Comparison of ENCODE assay signal across 13 mouse cellular contexts in genomic region chr1:85757531-85758230, GRCm38 (mm10). TPM values are rescaled to one million over a fixed set of nuclear protein-coding genes. Genes with fewer than 3 reads are reported as not detected.
DNase-seq lines count a peak whose midpoint lies in the region; ATAC-seq lines count a peak whose summit lies in the region.
"Had no signal": no experiment of that assay in that cellular context is flagged by ENCODE, and none has a peak within 500 bp of the region (broad histone marks: within the 10 kb centered on the region; RNA-seq: fewer than 3 reads in every experiment).

No protein-coding gene starts in this region.

- H3K4me2 ChIP-seq in forebrain, embryonic 12.5 days = no peak overlapping the region
- H3K4me2 ChIP-seq in heart, embryonic 14.5 days (ENCODE audit: low read length) = peak overlapping the region; percentile 55
- H3K4me2 ChIP-seq: midbrain, embryonic 11.5 days had no signal

- no peaks in the 10 kb centered on the region for H3K36me3 ChIP-seq in forebrain, embryonic 10.5 days (replicated peaks)
- H3K36me3 ChIP-seq in forebrain, embryonic 12.5 days (replicated peaks) = no peaks in the 10 kb centered on the region
- H3K36me3 ChIP-seq in heart, embryonic 14.5 days (ENCODE audit: control insufficient read depth, insufficient read depth, low read length) = no peaks in the 10 kb centered on the region
- H3K36me3 ChIP-seq: G1E had no signal

- no peak overlapping the region for H3K9ac ChIP-seq in forebrain, embryonic 12.5 days
- H3K9ac ChIP-seq in heart, embryonic 14.5 days (ENCODE audit: low read length) = no peak overlapping the region
- H3K9ac ChIP-seq: forebrain, embryonic 13.5 days had no signal

- no peak for ATAC-seq in forebrain, embryonic 12.5 days (ENCODE audit: low FRiP score)
- ATAC-seq in heart, embryonic 14.5 days (ENCODE audit: insufficient number of reproducible peaks, insufficient read depth, low FRiP score, low read depth) = no peak
- ATAC-seq in erythroblast, adult 5-6 weeks (replicated peaks; ENCODE audit: low FRiP score, poor library complexity, severe bottlenecking) = no peak
- ATAC-seq: forebrain, embryonic 13.5 days had no signal

- H3K4me3 ChIP-seq in forebrain, embryonic 10.5 days = no peak overlapping the region
- H3K4me3 ChIP-seq in forebrain, embryonic 12.5 days (replicated peaks) = no peak overlapping the region
- H3K4me3 ChIP-seq in heart, embryonic 14.5 days (ENCODE audit: control insufficient read depth in 1 of 2, insufficient read depth in 1 of 2, low read depth in 1 of 2, low read length in 2 of 2) = no peak overlapping the region
- H3K4me3 ChIP-seq: forebrain, embryonic 13.5 days had no signal

- H3K27me3 ChIP-seq in forebrain, embryonic 10.5 days (ENCODE audit: poor library complexity, severe bottlenecking) = no peaks in the 10 kb centered on the region
- H3K27me3 ChIP-seq in forebrain, embryonic 12.5 days = no peaks in the 10 kb centered on the region
- H3K27me3 ChIP-seq in heart, embryonic 14.5 days (ENCODE audit: control insufficient read depth, insufficient read depth, low read length) = no peaks in the 10 kb centered on the region
- H3K27me3 ChIP-seq: forebrain, embryonic 13.5 days had no signal

- DNase-seq in forebrain, embryonic 10.5 days (ENCODE audit: extremely low spot score, low spot score) = no peak
- no peak for DNase-seq in heart, adult 18-20 months
- peak; percentile 23 for DNase-seq in right cerebral cortex, adult 18-20 months
- DNase-seq in right cerebral cortex, postnatal 10 days (ENCODE audit: low spot score in 2 of 2) = no peak
- no peak for DNase-seq in thymus, adult 18-20 months
- DNase-seq: cerebellum, adult 8-10 months; heart, postnatal 14 days had no signal

- WGBS in forebrain, embryonic 10.5 days = 80% methylated on average over 6 of the region's 6 CpGs
- WGBS in forebrain, embryonic 12.5 days = 88% methylated on average over 6 of the region's 6 CpGs
- WGBS in heart, embryonic 14.5 days = 76% methylated on average over 6 of the region's 6 CpGs

- H3K4me1 ChIP-seq in forebrain, embryonic 10.5 days = peaks cover 11% of the 10 kb centered on the region
- peaks cover 7% of the 10 kb centered on the region for H3K4me1 ChIP-seq in forebrain, embryonic 12.5 days
- peaks cover 7 to 11% of the 10 kb centered on the region in 2 experiments for H3K4me1 ChIP-seq in heart, embryonic 14.5 days (ENCODE audit: control insufficient read depth in 2 of 2, insufficient read depth in 2 of 2, low read length in 2 of 2)

- peak overlapping the region; percentile 69; the same call in 1 of the 2 replicates for H3K27ac ChIP-seq in forebrain, embryonic 10.5 days
- H3K27ac ChIP-seq in forebrain, embryonic 12.5 days = no peak overlapping the region
- H3K27ac ChIP-seq in heart, embryonic 14.5 days (replicated peaks in 1 of 2; ENCODE audit: control insufficient read depth in 1 of 2, insufficient read depth in 1 of 2, low read depth in 2 of 2, low read length in 2 of 2) = no peak overlapping the region
- H3K27ac ChIP-seq: forebrain, embryonic 13.5 days had no signal

- no peaks in the 10 kb centered on the region for H3K9me3 ChIP-seq in forebrain, embryonic 10.5 days
- H3K9me3 ChIP-seq in forebrain, embryonic 12.5 days = no peaks in the 10 kb centered on the region
- no peaks in the 10 kb centered on the region for H3K9me3 ChIP-seq in heart, embryonic 14.5 days (ENCODE audit: control insufficient read depth, low read length)
- H3K9me3 ChIP-seq: forebrain, embryonic 13.5 days; G1E had no signal

RNA-seq across cellular contexts. Expression of gene A630001G21Rik, which starts 20.8 kb away (rescaled TPM):
- 0.51 and 0.65 TPM in 2 replicates for polyA plus RNA-seq in forebrain, embryonic 10.5 days (2016; fragmentation: Nextera tagmentation; extraction: Ambion mirVana)
- polyA plus RNA-seq in forebrain, embryonic 12.5 days (2016; fragmentation: Nextera tagmentation; extraction: Ambion mirVana) = 0.53 and 1.6 TPM in 2 replicates
- polyA plus RNA-seq in heart, embryonic 14.5 days (2014; fragmentation: Nextera tagmentation; extraction: Ambion mirVana) = 1.2 and 1.4 TPM in 2 replicates
- total RNA-seq in heart, adult 18-20 months (2021) = under 1 TPM; 0.65 to 0.82 TPM
- total RNA-seq in erythroblast, adult 5-6 weeks (2015; ENCODE audit: low replicate concordance) = 11.0 and 14.2 TPM in 2 replicates
- total RNA-seq in erythroblast, adult 5-6 weeks (2017; ENCODE audit: low replicate concordance) = 13.9 and 28.5 TPM in 2 replicates
- polyA plus RNA-seq: G1E had no signal

RNA-seq across cellular contexts. Expression of gene Cab39, which starts 35.6 kb away (rescaled TPM):
- 34.0 TPM in 2 replicates for polyA plus RNA-seq in forebrain, embryonic 10.5 days (2016; fragmentation: Nextera tagmentation; extraction: Ambion mirVana)
- 68.3 and 69.7 TPM in 2 replicates for polyA plus RNA-seq in forebrain, embryonic 12.5 days (2016; fragmentation: Nextera tagmentation; extraction: Ambion mirVana)
- polyA plus RNA-seq in heart, embryonic 14.5 days (2014; fragmentation: Nextera tagmentation; extraction: Ambion mirVana) = 39.7 and 41.4 TPM in 2 replicates
- total RNA-seq in heart, adult 18-20 months (2021) = 100 to 1,000 TPM; 118 to 119 TPM
- total RNA-seq in erythroblast, adult 5-6 weeks (2015; ENCODE audit: low replicate concordance) = 24.6 and 26.3 TPM in 2 replicates
- 36.0 and 48.6 TPM in 2 replicates for total RNA-seq in erythroblast, adult 5-6 weeks (2017; ENCODE audit: low replicate concordance)
